Mouse (Mus musculus): Measurements from ENCODE around the gene Itga9.

DNA sequence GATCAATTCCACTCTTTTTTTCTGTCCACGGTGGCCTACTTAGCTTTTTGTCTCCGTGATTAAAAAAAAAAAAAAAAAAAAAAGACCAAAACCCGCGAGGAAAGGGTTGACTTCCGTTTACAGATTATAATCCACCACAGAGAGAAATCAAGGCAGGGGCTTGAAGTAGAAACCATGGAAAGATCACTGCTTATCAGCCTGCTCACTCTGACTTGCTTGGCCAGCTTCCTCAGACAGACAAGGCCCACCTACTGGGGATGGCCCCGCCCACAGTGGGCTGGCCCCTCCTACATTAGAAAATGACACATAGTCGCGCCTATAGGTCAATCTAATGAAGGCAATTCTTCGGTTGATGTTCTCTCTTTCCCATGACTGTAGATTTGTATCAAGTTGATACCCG, 72.3 kb downstream of the Itga9 start:
- no peak for TF ChIP-seq POLR2A (IDR thresholded peaks at IDR 0.05; ENCODE audit: borderline replicate concordance, insufficient read depth, low read length)
- no peak for TF ChIP-seq CTCF (IDR thresholded peaks at IDR 0.05; ENCODE audit: borderline replicate concordance, insufficient read depth, low read depth, low read length)
